Mouse (Mus musculus) kidney, adult 11 months (tissue): ENCODE measurements around the gene Nadk2.
A peak's percentile ranks its signal among the peaks of the same experiment; 100 is the strongest.

Experiments
- DNase-seq: peaks from one replicate; pipeline ENCODE4 v3.0.0; 2022

Gene Nadk2

GRCm38 (mm10) chr15:9088683-9089072, 17.6 kb downstream of the Nadk2 start:
- no peak for DNase-seq

GRCm38 (mm10) chr15:9089136-9089720, 18.2 kb downstream of the Nadk2 start:
- DNase-seq: no peak

- no peak for DNase-seq
Measured at GRCm38 (mm10) chr15:9090662-9091061, 19.6 kb downstream of the Nadk2 start.

GRCm38 (mm10) chr15:9093598-9094365, 22.7 kb downstream of the Nadk2 start:
- DNase-seq: no peak

- no peak for DNase-seq
Measured at GRCm38 (mm10) chr15:9094366-9094750, 23.3 kb downstream of the Nadk2 start.

- DNase-seq: no peak
Measured at GRCm38 (mm10) chr15:9096865-9097264, 25.8 kb downstream of the Nadk2 start.

GRCm38 (mm10) chr15:9100446-9101077, 29.5 kb downstream of the Nadk2 start:
- no peak for DNase-seq

GRCm38 (mm10) chr15:9106303-9107074, 35.4 kb downstream of the Nadk2 start:
- no peak for DNase-seq

GRCm38 (mm10) chr15:9110526-9111347, 39.7 kb downstream of the Nadk2 start:
- DNase-seq: no peak

- no peak for DNase-seq
Measured at GRCm38 (mm10) chr15:9111648-9112047, 40.6 kb downstream of the Nadk2 start.

- no peak for DNase-seq
Measured at GRCm38 (mm10) chr15:9113556-9113955, 42.5 kb downstream of the Nadk2 start.

- DNase-seq: no peak
Measured at GRCm38 (mm10) chr15:9114131-9114530, 43.1 kb downstream of the Nadk2 start.

GRCm38 (mm10) chr15:9114599-9114998, 43.5 kb downstream of the Nadk2 start:
- peak; percentile 31 for DNase-seq

GRCm38 (mm10) chr15:9118852-9119251, 47.8 kb downstream of the Nadk2 start:
- DNase-seq: peak; percentile 57

- no peak for DNase-seq
Measured at GRCm38 (mm10) chr15:9120081-9120480, 49.0 kb downstream of the Nadk2 start.

GRCm38 (mm10) chr15:9122989-9123388, 51.9 kb downstream of the Nadk2 start:
- no peak for DNase-seq

GRCm38 (mm10) chr15:9124856-9125255, 53.8 kb downstream of the Nadk2 start:
- no peak for DNase-seq

- no peak for DNase-seq
Measured at GRCm38 (mm10) chr15:9127051-9127791, 56.2 kb downstream of the Nadk2 start.

- DNase-seq: no peak
Measured at GRCm38 (mm10) chr15:9130772-9131498, 59.9 kb downstream of the Nadk2 start.

- no peak for DNase-seq
Measured at GRCm38 (mm10) chr15:9131499-9131888, 60.4 kb downstream of the Nadk2 start.
